Mouse (Mus musculus) ES-Bruce4 (cell line): ENCODE measurements around the gene Dck.

Experiments used
- CTCF ChIP-seq: IDR thresholded peaks from one replicate; pipeline ENCODE4 v1.8.1; 2011; ENCODE audit warnings: low read depth, low read length
- EP300 ChIP-seq: IDR thresholded peaks from 2 replicates; pipeline ENCODE4 v1.6.1; 2011; ENCODE audit warnings: low read depth, low read length; ENCODE audit not compliant: insufficient read depth
- POLR2A ChIP-seq: IDR thresholded peaks from one replicate; pipeline ENCODE4 v1.8.1; 2011; ENCODE audit warnings: low read length; ENCODE audit not compliant: insufficient read depth

DNA sequence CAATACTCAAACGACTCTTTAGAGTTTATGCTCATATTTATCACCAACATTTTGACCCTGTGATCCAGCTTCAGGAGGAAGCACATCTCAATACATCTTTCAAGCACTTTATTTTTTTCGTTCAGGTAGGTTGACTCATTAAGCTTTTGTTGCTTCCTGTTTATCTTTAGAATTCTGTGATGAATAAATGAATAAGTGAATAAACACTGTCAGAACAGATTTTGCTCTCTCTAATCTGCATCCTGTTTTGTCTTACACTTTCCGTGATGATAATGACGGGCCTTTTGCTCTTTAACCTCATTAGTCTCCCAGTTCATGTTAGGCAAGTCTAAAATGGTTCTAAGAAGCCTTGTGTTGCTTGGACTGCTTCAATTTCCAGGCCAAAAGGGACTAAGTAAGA is 11.6 kb upstream of the Dck start:
- no peak for TF ChIP-seq CTCF
- TF ChIP-seq EP300: no peak
- TF ChIP-seq POLR2A: no peak
